Mouse (Mus musculus) brain, embryonic 14.5 days (tissue): ENCODE results near the gene Hmg20a.

Source experiments
- CTCF ChIP-seq: fragments of 200-500 bp; IDR thresholded peaks from 2 replicates; pipeline ENCODE4 v1.5.1; 2012; ENCODE audit warnings: inconsistent platforms, mild to moderate bottlenecking, moderate library complexity, borderline replicate concordance; ENCODE audit not compliant: insufficient read depth, insufficient read length; ENCODE audit errors: extremely low read depth
- POLR2A ChIP-seq: fragments of 200-500 bp; IDR thresholded peaks from 2 replicates; pipeline ENCODE4 v1.6.1; 2012; ENCODE audit warnings: mild to moderate bottlenecking, inconsistent platforms, borderline replicate concordance; ENCODE audit not compliant: poor library complexity, insufficient read depth, insufficient read length, severe bottlenecking; ENCODE audit errors: extremely low read depth

- no peak for TF ChIP-seq POLR2A
- TF ChIP-seq CTCF: no peak
Measured at GRCm38 (mm10) chr9:56535361-56535760, 117.0 kb downstream of the Hmg20a start.
